Mouse (Mus musculus): Measurements from ENCODE around the gene Tmprss5.

GRCm38 (mm10) chr9:49147031-49147430 is 66.0 kb downstream of the Tmprss5 start:
- no peak for TF ChIP-seq CTCF (IDR thresholded peaks at IDR 0.05; ENCODE audit: borderline replicate concordance, insufficient read depth, low read depth, low read length)
- TF ChIP-seq POLR2A (IDR thresholded peaks at IDR 0.05; ENCODE audit: borderline replicate concordance, insufficient read depth, low read length) = no peak

Measured in cerebellum, adult 2 months (tissue).